Mouse (Mus musculus) CH12.LX (cell line): ENCODE measurements at regions not wholly inside any gene's neighbourhood (a gene's known extent, or its start where the extent isn't known, plus 50 kb on each side); places are given as distances from the start of the nearest gene placed in this dataset.

Experiments used
- DNase-seq: peaks from one replicate; pipeline ENCODE4 v3.0.0-alpha.2; 2013; ENCODE audit errors: extremely low read depth
- H3K27ac ChIP-seq: 2 replicates; pipeline ENCODE4 v1.5.1; 2012; ENCODE audit warnings: low read depth, mild to moderate bottlenecking, control low read depth, moderate library complexity; ENCODE audit not compliant: insufficient read depth
- H3K27me3 ChIP-seq: replicated peaks from 2 replicates; pipeline ENCODE3; 2012; ENCODE audit warnings: inconsistent platforms
- H3K36me3 ChIP-seq, 2 experiments: replicated peaks in 1 of 2; 2 replicates each; pipeline versions ENCODE3 to v1.6.1; 2012; ENCODE audit warnings: inconsistent platforms in 1 of 2, low read length in 1 of 2, mild to moderate bottlenecking in 1 of 2, mixed read lengths in 1 of 2, moderate library complexity in 1 of 2; ENCODE audit not compliant: control insufficient read depth in 1 of 2, insufficient read depth in 1 of 2
- H3K4me1 ChIP-seq, 2 experiments: 2 replicates each; pipeline ENCODE4 v1.6.1; 2012; ENCODE audit warnings: inconsistent platforms in 1 of 2, moderate library complexity in 1 of 2; ENCODE audit not compliant: insufficient read depth in 2 of 2, control insufficient read depth in 1 of 2
- H3K4me2 ChIP-seq: 2 replicates; pipeline ENCODE4 v1.6.1; 2012; ENCODE audit warnings: low read depth, mild to moderate bottlenecking, control low read depth; ENCODE audit not compliant: poor library complexity, insufficient read depth, severe bottlenecking
- H3K4me3 ChIP-seq, 3 experiments: fragments of 150-350 bp in 1 of 3; sonication (generic) in 1 of 3; replicated peaks in 1 of 3; 2 replicates each; pipeline versions ENCODE3 to v1.5.1; 2011 to 2012; ENCODE audit warnings: low read depth in 2 of 3, low read length in 2 of 3, mild to moderate bottlenecking in 2 of 3, moderate library complexity in 2 of 3, control low read depth in 1 of 3, improper control_type of control experiment in 1 of 3, inconsistent platforms in 1 of 3, mixed read lengths in 1 of 3; ENCODE audit not compliant: poor library complexity in 1 of 3
- H3K79me2 ChIP-seq: replicated peaks from 2 replicates; pipeline ENCODE4 v1.6.1; 2012; ENCODE audit warnings: mild to moderate bottlenecking, moderate library complexity; ENCODE audit not compliant: control insufficient read depth, poor library complexity, insufficient read depth, severe bottlenecking; ENCODE audit errors: extremely low read depth
- H3K9ac ChIP-seq: 2 replicates; pipeline ENCODE4 v1.6.1; 2012; ENCODE audit warnings: low read depth, mild to moderate bottlenecking, control low read depth, moderate library complexity; ENCODE audit not compliant: insufficient read depth
- H3K9me3 ChIP-seq: replicated peaks from 2 replicates; pipeline ENCODE3; 2012; ENCODE audit warnings: low read length, inconsistent platforms, mixed read lengths
- CTCF ChIP-seq, 2 experiments: IDR thresholded peaks in 1 of 2; conservative IDR thresholded peaks in 1 of 2; 2 replicates each; pipeline ENCODE4 v1.5.1; 2011 to 2012; ENCODE audit warnings: low read depth in 2 of 2, low read length in 2 of 2, improper control_type of control experiment in 1 of 2, inconsistent platforms in 1 of 2, mild to moderate bottlenecking in 1 of 2, moderate library complexity in 1 of 2
- E2F4 ChIP-seq: IDR thresholded peaks from 2 replicates; pipeline ENCODE4 v1.6.1; 2011; ENCODE audit warnings: low read depth, low read length, improper control_type of control experiment; ENCODE audit not compliant: insufficient replicate concordance
- EP300 ChIP-seq: IDR thresholded peaks from 2 replicates; pipeline ENCODE4 v1.6.1; 2011; ENCODE audit warnings: low read length, improper control_type of control experiment
- ETS1 ChIP-seq: conservative IDR thresholded peaks from 2 replicates; pipeline ENCODE4 v1.6.1; 2012; ENCODE audit warnings: low read depth, mild to moderate bottlenecking, inconsistent platforms, low read length, improper control_type of control experiment, moderate library complexity
- IRF4 ChIP-seq: IDR thresholded peaks from 2 replicates; pipeline ENCODE4 v1.6.1; 2014; ENCODE audit warnings: low read depth, mild to moderate bottlenecking, inconsistent platforms, low read length, improper control_type of control experiment
- JUN ChIP-seq: IDR thresholded peaks from 2 replicates; pipeline ENCODE4 v1.6.1; 2011; ENCODE audit warnings: low read depth, mild to moderate bottlenecking, low read length, improper control_type of control experiment, moderate library complexity; ENCODE audit not compliant: insufficient read depth
- JUND ChIP-seq: conservative IDR thresholded peaks from 2 replicates; pipeline ENCODE4 v1.6.1; 2011; ENCODE audit warnings: low read depth, low read length, improper control_type of control experiment
- MXI1 ChIP-seq: IDR thresholded peaks from 2 replicates; pipeline ENCODE4 v1.6.1; 2011; ENCODE audit warnings: mild to moderate bottlenecking, low read depth, low read length, improper control_type of control experiment
- PAX5 ChIP-seq: IDR thresholded peaks from 2 replicates; pipeline ENCODE4 v1.6.1; 2012; ENCODE audit warnings: low read length, inconsistent platforms, mixed read lengths
- POLR2AphosphoS2 ChIP-seq: IDR thresholded peaks from 2 replicates; pipeline ENCODE4 v1.6.1; 2011; ENCODE audit warnings: low read depth, low read length, improper control_type of control experiment
- RAD21 ChIP-seq: IDR thresholded peaks from 2 replicates; pipeline ENCODE4 v1.6.1; 2011; ENCODE audit warnings: low read depth, mild to moderate bottlenecking, low read length, improper control_type of control experiment, moderate library complexity
- RCOR1 ChIP-seq: conservative IDR thresholded peaks from 2 replicates; pipeline ENCODE4 v1.6.1; 2012; ENCODE audit warnings: low read depth, mild to moderate bottlenecking, inconsistent platforms, low read length, improper control_type of control experiment
- TBP ChIP-seq: conservative IDR thresholded peaks from 2 replicates; pipeline ENCODE4 v1.6.1; 2011; ENCODE audit warnings: low read depth, low read length, improper control_type of control experiment
- USF2 ChIP-seq: conservative IDR thresholded peaks from 2 replicates; pipeline ENCODE4 v1.6.1; 2011; ENCODE audit warnings: low read depth, low read length, improper control_type of control experiment
- ZKSCAN1 ChIP-seq: IDR thresholded peaks from 2 replicates; pipeline ENCODE4 v1.6.1; 2012; ENCODE audit warnings: low read depth, inconsistent platforms, low read length, improper control_type of control experiment, borderline replicate concordance
- ZMIZ1 ChIP-seq: IDR thresholded peaks from 2 replicates; pipeline ENCODE4 v1.6.1; 2012; ENCODE audit warnings: low read depth, mild to moderate bottlenecking, inconsistent platforms, low read length, improper control_type of control experiment
- dilution Hi-C: fragments of 300-500 bp; cut with MboI; formaldehyde crosslinking; loops from 2 replicates; pipeline ENCODE4 v1.14.3; 2020; ENCODE audit warnings: low sequenced_read_pairs; ENCODE audit not compliant: extremely low pct_unique_long_range_greater_than_20kb, extremely low pct_ligation_motif_present
- in situ Hi-C: fragments of 300-500 bp; cut with MboI; formaldehyde crosslinking; loops from 3 replicates; pipeline ENCODE4 v1.14.3; 2019; ENCODE audit warnings: low sequenced_read_pairs, low pct_ligation_motif_present, low pct_unique_long_range_greater_than_20kb, mixed read lengths

- no peaks in the 10 kb centered on the region for H3K27me3 ChIP-seq
- dilution Hi-C loops, result no loop called here
These were observed 454.1 kb downstream of the Plod2 start for GRCm38 (mm10) chr9:92996156-92996555.

GRCm38 (mm10) chr9:93005182-93005953 lies 463.3 kb downstream of the Plod2 start:
- in situ Hi-C loops, result no loop called here
- no peak overlapping the region for H3K4me3 ChIP-seq

More at GRCm38 (mm10) chr9:92996156-92996555, 454.1 kb downstream of the Plod2 start:
- in situ Hi-C loops, result no loop called here
- H3K4me2 ChIP-seq, result no peak overlapping the region
- no peaks in the 10 kb centered on the region for H3K36me3 ChIP-seq
- no peaks in the 10 kb centered on the region for H3K79me2 ChIP-seq
- H3K9ac ChIP-seq, result no peak overlapping the region
- H3K4me3 ChIP-seq, result no peak overlapping the region
- no peak overlapping the region for H3K27ac ChIP-seq
- peaks cover 7% of the 10 kb centered on the region for H3K9me3 ChIP-seq
- no peak for TF ChIP-seq CTCF (conservative IDR thresholded peaks at IDR 0.05 in 1 of 2, IDR thresholded peaks at IDR 0.05 in 1 of 2; ENCODE audit: low read depth in 2 of 2, low read length in 2 of 2)
- no peak for TF ChIP-seq POLR2AphosphoS2
- no peak for TF ChIP-seq JUND
- no peak for TF ChIP-seq ETS1
- no peak for TF ChIP-seq MXI1
- TF ChIP-seq IRF4, result no peak
- TF ChIP-seq JUN, result no peak
- TF ChIP-seq PAX5, result no peak
- TF ChIP-seq RCOR1, result no peak
- no peak for TF ChIP-seq ZKSCAN1
- no peaks in the 10 kb centered on the region for H3K4me1 ChIP-seq
- DNase-seq, result no peak

More at GRCm38 (mm10) chr9:93005182-93005953, 463.3 kb downstream of the Plod2 start:
- no peaks in the 10 kb centered on the region for H3K9me3 ChIP-seq
- no peak overlapping the region for H3K27ac ChIP-seq
- no peaks in the 10 kb centered on the region for H3K79me2 ChIP-seq
- no peak for DNase-seq
- H3K36me3 ChIP-seq, result no peaks in the 10 kb centered on the region
- no peaks in the 10 kb centered on the region for H3K27me3 ChIP-seq
- H3K4me1 ChIP-seq, result no peaks in the 10 kb centered on the region
- no peak overlapping the region for H3K4me2 ChIP-seq
- dilution Hi-C loops, result no loop called here
- TF ChIP-seq USF2, result no peak
- TF ChIP-seq RAD21, result no peak
- no peak for TF ChIP-seq ZMIZ1
- TF ChIP-seq E2F4, result no peak
- TF ChIP-seq TBP, result no peak
- no peak for TF ChIP-seq EP300
- no peak overlapping the region for H3K9ac ChIP-seq
